Mouse (Mus musculus): ENCODE measurements around the gene Lsm11. TPM values are rescaled to one million over a fixed set of nuclear protein-coding genes. Genes with fewer than 3 reads are reported as not detected.
A peak's percentile ranks its signal among the peaks of the same experiment; 100 is the strongest.

Lsm11 gene
- polyA plus RNA-seq, 1 experiment from 2014 or later, result 26.3 TPM

DNA sequence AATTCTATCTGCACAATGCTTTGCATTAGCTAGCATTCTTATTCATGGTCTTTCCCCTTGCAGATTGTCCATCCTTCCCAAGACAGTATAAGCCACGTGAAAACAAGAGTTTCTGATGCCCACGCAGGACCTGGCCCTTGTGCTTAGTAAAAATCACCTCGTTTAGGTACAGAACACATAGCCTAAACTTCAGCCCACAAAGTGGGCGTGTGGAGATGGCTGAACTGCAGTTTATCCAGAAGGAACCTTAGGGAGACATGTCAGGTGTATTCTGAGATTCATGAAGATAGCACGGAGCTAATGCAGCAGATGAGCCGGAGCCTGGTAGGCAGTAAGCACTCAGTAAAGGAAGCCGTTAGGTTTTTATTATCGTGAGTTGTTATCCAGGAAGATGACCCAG is 23.7 kb downstream of the Lsm11 start:
- peak; percentile 4; the same call in 1 of the 2 replicates for ATAC-seq
- WGBS, result 36% methylated on average over 8 of the region's 8 CpGs
- H3K4me1 ChIP-seq (ENCODE audit: control insufficient read depth, insufficient read depth, low read length), result peaks cover 10% of the 10 kb centered on the region
- H3K27me3 ChIP-seq (ENCODE audit: control insufficient read depth, insufficient read depth, low read depth, low read length), result no peaks in the 10 kb centered on the region
- no peak overlapping the region for H3K4me3 ChIP-seq (ENCODE audit: low read depth, low read length)
- H3K9ac ChIP-seq (ENCODE audit: low read depth, low read length), result peak overlapping the region; percentile 59; the same call in 1 of the 2 replicates
- H3K27ac ChIP-seq (ENCODE audit: low read length), result peak overlapping the region; percentile 55
- H3K4me2 ChIP-seq (ENCODE audit: low read length), result peak overlapping the region; percentile 47
- H3K9me3 ChIP-seq (replicated peaks; ENCODE audit: control insufficient read depth, low read length, poor library complexity, severe bottlenecking), result no peaks in the 10 kb centered on the region
- no peaks in the 10 kb centered on the region for H3K36me3 ChIP-seq (ENCODE audit: control insufficient read depth, insufficient read depth, low read length)

DNA sequence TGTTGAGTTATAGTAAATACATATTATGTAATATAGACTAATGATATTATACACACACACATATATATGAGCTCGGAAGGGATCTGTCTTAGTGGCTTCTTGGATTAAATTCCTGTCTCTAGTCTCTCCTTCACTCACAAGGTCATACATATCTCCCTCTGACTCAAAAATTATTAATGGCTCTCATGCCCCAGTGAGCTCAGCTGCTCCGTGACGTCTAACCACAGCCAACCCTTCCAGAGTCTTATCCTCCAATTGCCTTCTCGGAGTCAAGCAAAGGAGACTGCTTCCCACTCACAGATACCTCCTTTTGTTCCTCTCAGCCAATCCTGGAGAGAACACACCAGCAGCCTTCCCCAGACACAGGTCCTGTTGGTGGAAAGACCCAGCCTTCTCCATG is 25.9 kb downstream of the Lsm11 start:
- peaks cover 10% of the 10 kb centered on the region for H3K4me1 ChIP-seq (ENCODE audit: control insufficient read depth, insufficient read depth, low read length)
- no peak overlapping the region for H3K27ac ChIP-seq (ENCODE audit: low read length)
- H3K4me3 ChIP-seq (ENCODE audit: low read depth, low read length), result no peak overlapping the region
- ATAC-seq, result no peak
- no peaks in the 10 kb centered on the region for H3K27me3 ChIP-seq (ENCODE audit: control insufficient read depth, insufficient read depth, low read depth, low read length)
- no peaks in the 10 kb centered on the region for H3K36me3 ChIP-seq (ENCODE audit: control insufficient read depth, insufficient read depth, low read length)
- no peak overlapping the region for H3K4me2 ChIP-seq (ENCODE audit: low read length)
- H3K9ac ChIP-seq (ENCODE audit: low read depth, low read length), result no peak overlapping the region
- 67% methylated on average over 4 of the region's 4 CpGs for WGBS
- no peaks in the 10 kb centered on the region for H3K9me3 ChIP-seq (replicated peaks; ENCODE audit: control insufficient read depth, low read length, poor library complexity, severe bottlenecking)

DNA sequence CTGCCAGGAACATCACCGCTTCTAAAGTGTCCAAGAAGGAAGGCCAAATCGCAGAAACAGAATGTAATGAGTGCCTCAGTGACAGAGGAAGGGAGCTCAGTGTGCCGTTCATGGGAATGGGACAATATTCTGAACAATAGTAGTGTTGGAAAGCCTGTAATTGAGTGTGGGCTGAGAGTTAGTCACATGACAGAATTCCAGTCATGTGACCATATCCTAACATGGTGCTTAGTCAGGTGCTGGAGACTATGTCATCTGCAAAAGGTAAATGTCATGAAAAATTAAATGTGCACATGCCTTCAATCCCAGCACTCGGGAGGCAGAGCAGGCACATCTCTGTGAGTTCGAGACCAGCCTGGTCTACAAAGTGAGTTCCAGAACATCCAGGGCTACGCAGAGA is 26.7 kb downstream of the Lsm11 start:
- WGBS, result 95% methylated on average over 6 of the region's 6 CpGs
- no peaks in the 10 kb centered on the region for H3K27me3 ChIP-seq (ENCODE audit: control insufficient read depth, insufficient read depth, low read depth, low read length)
- H3K9me3 ChIP-seq (replicated peaks; ENCODE audit: control insufficient read depth, low read length, poor library complexity, severe bottlenecking), result no peaks in the 10 kb centered on the region
- no peak for ATAC-seq
- no peaks in the 10 kb centered on the region for H3K36me3 ChIP-seq (ENCODE audit: control insufficient read depth, insufficient read depth, low read length)
- no peak overlapping the region for H3K27ac ChIP-seq (ENCODE audit: low read length)
- H3K4me2 ChIP-seq (ENCODE audit: low read length), result no peak overlapping the region
- no peak overlapping the region for H3K9ac ChIP-seq (ENCODE audit: low read depth, low read length)
- peaks cover 10% of the 10 kb centered on the region for H3K4me1 ChIP-seq (ENCODE audit: control insufficient read depth, insufficient read depth, low read length)
- no peak overlapping the region for H3K4me3 ChIP-seq (ENCODE audit: low read depth, low read length)

DNA sequence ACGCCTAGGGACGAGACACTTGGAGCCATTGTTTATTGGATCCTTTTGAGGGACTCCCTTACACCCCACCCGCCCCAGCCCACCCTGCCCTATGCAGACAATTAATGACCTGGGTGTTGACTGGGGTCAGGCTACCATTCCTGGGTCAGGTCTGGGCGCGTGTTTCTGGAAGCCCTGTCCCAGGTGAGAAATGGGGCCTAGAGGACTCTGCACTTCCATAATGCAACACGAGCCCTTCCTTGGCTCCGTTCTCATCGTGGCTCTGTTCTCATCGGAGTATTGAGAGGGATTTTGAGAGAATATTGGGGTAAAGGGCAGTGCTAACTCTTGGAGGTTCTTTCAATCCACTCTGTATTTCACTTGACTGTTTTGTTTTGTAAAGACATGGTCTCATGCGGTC is 28.5 kb downstream of the Lsm11 start:
- Histone ChIP-seq H3K9me3 (replicated peaks; ENCODE audit: control insufficient read depth, low read length, poor library complexity, severe bottlenecking) (no peaks in the 10 kb centered on the region), H3K27ac (ENCODE audit: low read length) (no peak overlapping the region), H3K9ac (ENCODE audit: low read depth, low read length) (no peak overlapping the region), H3K4me3 (ENCODE audit: low read depth, low read length) (no peak overlapping the region), H3K4me2 (ENCODE audit: low read length) (no peak overlapping the region), H3K36me3 (ENCODE audit: control insufficient read depth, insufficient read depth, low read length) (peaks cover 2% of the 10 kb centered on the region; the same call in 1 of the 2 replicates), H3K27me3 (ENCODE audit: control insufficient read depth, insufficient read depth, low read depth, low read length) (no peaks in the 10 kb centered on the region), H3K4me1 (ENCODE audit: control insufficient read depth, insufficient read depth, low read length) (peaks cover 3% of the 10 kb centered on the region; the same call in 1 of the 2 replicates)
- WGBS, result 93% methylated on average over 10 of the region's 10 CpGs
- ATAC-seq, result no peak

DNA sequence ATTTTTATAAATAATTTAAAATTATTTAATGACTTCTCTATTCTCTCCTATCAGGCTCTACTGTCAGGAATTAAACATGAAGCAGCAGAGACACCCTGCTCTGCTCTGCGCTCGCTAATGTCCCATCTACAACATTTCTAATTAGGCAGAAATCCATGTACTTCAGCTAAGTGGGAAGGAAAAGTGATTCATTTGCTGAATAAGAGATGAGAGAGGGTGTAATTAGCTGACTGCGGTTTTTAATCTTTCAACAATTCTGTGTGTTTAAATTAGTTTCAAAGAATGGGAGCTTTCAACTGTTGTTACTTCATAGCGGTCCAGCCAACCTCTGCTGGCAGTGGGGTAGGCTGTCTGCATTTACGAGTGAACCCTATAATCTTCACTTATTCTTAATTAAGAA is 34.0 kb downstream of the Lsm11 start:
- Histone ChIP-seq H3K27ac (ENCODE audit: low read length) (no peak overlapping the region), H3K27me3 (ENCODE audit: control insufficient read depth, insufficient read depth, low read depth, low read length) (no peaks in the 10 kb centered on the region), H3K9ac (ENCODE audit: low read depth, low read length) (no peak overlapping the region), H3K36me3 (ENCODE audit: control insufficient read depth, insufficient read depth, low read length) (peaks cover 21% of the 10 kb centered on the region), H3K4me2 (ENCODE audit: low read length) (no peak overlapping the region), H3K4me1 (ENCODE audit: control insufficient read depth, insufficient read depth, low read length) (no peaks in the 10 kb centered on the region), H3K9me3 (replicated peaks; ENCODE audit: control insufficient read depth, low read length, poor library complexity, severe bottlenecking) (no peaks in the 10 kb centered on the region), H3K4me3 (ENCODE audit: low read depth, low read length) (no peak overlapping the region)
- ATAC-seq, result no peak
- WGBS, result 75% methylated on average over 5 of the region's 5 CpGs

DNA sequence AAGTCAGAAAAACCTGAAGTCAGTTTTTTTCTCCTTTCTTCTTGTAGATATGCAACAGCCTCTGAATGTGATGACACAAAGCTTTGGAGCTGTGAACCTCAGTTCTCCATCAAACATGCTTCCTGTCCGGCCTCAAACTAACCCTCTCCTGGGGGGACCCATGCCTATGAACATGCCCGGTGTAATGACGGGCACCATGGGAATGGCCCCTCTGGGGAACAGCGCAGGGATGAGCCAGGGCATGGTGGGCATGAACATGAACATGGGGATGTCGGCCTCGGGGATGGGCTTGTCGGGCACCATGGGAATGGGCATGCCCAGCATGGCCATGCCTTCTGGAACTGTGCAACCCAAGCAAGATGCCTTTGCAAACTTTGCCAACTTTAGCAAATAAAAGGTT is 35.8 kb downstream of the Lsm11 start:
- Histone ChIP-seq H3K4me2 (ENCODE audit: low read length) (no peak overlapping the region), H3K9ac (ENCODE audit: low read depth, low read length) (no peak overlapping the region), H3K27me3 (ENCODE audit: control insufficient read depth, insufficient read depth, low read depth, low read length) (no peaks in the 10 kb centered on the region), H3K9me3 (replicated peaks; ENCODE audit: control insufficient read depth, low read length, poor library complexity, severe bottlenecking) (no peaks in the 10 kb centered on the region), H3K27ac (ENCODE audit: low read length) (no peak overlapping the region), H3K36me3 (ENCODE audit: control insufficient read depth, insufficient read depth, low read length) (peaks cover 23% of the 10 kb centered on the region), H3K4me1 (ENCODE audit: control insufficient read depth, insufficient read depth, low read length) (no peaks in the 10 kb centered on the region), H3K4me3 (ENCODE audit: low read depth, low read length) (no peak overlapping the region)
- 94% methylated on average over 7 of the region's 7 CpGs for WGBS
- ATAC-seq, result no peak

DNA sequence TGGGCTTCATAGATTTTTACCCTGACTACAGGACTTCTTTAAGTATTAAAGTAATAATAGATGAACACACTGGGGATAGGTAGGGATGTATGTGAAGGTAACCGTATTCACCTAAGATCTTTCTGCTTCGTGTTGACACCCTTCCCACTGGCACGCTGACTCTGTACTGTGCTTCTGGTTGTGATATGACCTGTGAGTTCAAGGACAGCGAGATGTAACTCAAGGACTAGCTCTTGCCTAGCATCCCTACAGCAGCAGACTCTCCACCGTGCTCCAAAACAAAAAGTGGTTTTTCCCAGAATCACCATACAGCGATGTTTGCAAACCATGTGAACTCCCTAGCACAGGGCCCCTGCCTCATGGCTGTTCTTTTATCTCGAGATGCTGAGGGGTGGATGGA is 36.7 kb downstream of the Lsm11 start:
- no peak for ATAC-seq
- H3K4me2 ChIP-seq (ENCODE audit: low read length), result no peak overlapping the region
- 95% methylated on average over 7 of the region's 7 CpGs for WGBS
- H3K4me1 ChIP-seq (ENCODE audit: control insufficient read depth, insufficient read depth, low read length), result no peaks in the 10 kb centered on the region
- H3K27me3 ChIP-seq (ENCODE audit: control insufficient read depth, insufficient read depth, low read depth, low read length), result no peaks in the 10 kb centered on the region
- no peaks in the 10 kb centered on the region for H3K9me3 ChIP-seq (replicated peaks; ENCODE audit: control insufficient read depth, low read length, poor library complexity, severe bottlenecking)
- H3K9ac ChIP-seq (ENCODE audit: low read depth, low read length), result no peak overlapping the region
- no peak overlapping the region for H3K27ac ChIP-seq (ENCODE audit: low read length)
- peaks cover 23% of the 10 kb centered on the region for H3K36me3 ChIP-seq (ENCODE audit: control insufficient read depth, insufficient read depth, low read length)
- no peak overlapping the region for H3K4me3 ChIP-seq (ENCODE audit: low read depth, low read length)

DNA sequence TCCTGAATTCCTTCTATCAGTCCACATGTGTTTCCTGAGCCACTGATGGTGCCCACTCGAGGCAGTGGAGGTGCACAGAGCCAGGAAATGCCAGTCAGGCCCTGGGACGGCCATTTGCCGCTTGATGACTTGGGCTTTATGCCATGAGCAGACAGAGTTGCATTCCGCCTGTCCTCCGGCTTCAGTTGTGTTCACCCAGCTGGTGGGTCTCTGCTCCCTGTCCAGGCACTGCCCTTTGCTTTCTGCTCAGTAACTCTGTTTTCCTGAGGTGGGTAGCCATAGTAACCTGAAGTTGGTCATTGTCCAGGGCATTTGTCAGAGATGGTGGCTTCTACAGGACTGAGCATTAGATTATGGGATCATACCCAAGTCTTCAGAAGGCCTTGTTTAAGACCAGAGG is 37.4 kb downstream of the Lsm11 start:
- H3K4me3 ChIP-seq (ENCODE audit: low read depth, low read length), result no peak overlapping the region
- H3K9ac ChIP-seq (ENCODE audit: low read depth, low read length), result no peak overlapping the region
- H3K27ac ChIP-seq (ENCODE audit: low read length), result no peak overlapping the region
- no peaks in the 10 kb centered on the region for H3K9me3 ChIP-seq (replicated peaks; ENCODE audit: control insufficient read depth, low read length, poor library complexity, severe bottlenecking)
- 92% methylated on average over 5 of the region's 5 CpGs for WGBS
- H3K27me3 ChIP-seq (ENCODE audit: control insufficient read depth, insufficient read depth, low read depth, low read length), result no peaks in the 10 kb centered on the region
- peaks cover 23% of the 10 kb centered on the region for H3K36me3 ChIP-seq (ENCODE audit: control insufficient read depth, insufficient read depth, low read length)
- H3K4me2 ChIP-seq (ENCODE audit: low read length), result no peak overlapping the region
- ATAC-seq, result no peak
- H3K4me1 ChIP-seq (ENCODE audit: control insufficient read depth, insufficient read depth, low read length), result no peaks in the 10 kb centered on the region

DNA sequence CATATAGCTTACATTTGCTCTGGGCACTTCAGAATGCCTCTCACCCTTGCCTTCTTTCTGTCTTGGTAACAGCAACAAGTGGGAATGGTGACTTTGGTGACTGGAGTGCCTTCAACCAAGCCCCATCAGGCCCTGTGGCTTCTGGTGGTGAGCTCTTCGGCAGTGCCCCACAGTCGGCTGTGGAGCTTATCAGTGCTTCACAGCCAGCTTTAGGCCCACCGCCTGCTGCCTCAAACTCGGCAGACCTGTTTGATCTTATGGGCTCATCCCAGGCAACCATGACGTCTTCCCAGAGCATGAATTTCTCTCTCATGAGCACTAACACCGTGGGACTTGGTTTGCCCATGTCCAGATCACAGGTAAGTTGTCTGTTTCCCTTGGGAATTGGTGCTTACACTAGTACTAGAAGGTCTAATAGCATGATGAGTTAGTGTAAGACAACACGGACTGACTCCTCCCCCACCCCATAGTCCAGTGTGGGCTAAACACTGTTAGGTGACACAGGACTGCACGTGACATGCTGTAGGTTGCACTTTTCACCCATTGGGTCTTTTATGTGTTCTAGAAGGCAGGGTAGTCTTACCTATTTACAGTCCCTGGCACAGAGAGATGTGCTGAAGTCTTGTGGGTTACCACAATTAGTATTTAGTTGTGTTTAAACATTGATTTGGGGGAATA is 38.5 kb downstream of the Lsm11 start:
- ATAC-seq, result no peak
- H3K4me1 ChIP-seq (ENCODE audit: control insufficient read depth, insufficient read depth, low read length), result no peaks in the 10 kb centered on the region
- H3K4me2 ChIP-seq (ENCODE audit: low read length), result no peak overlapping the region
- 88% methylated on average over 8 of the region's 8 CpGs for WGBS
- no peaks in the 10 kb centered on the region for H3K27me3 ChIP-seq (ENCODE audit: control insufficient read depth, insufficient read depth, low read depth, low read length)
- H3K9ac ChIP-seq (ENCODE audit: low read depth, low read length), result no peak overlapping the region
- H3K9me3 ChIP-seq (replicated peaks; ENCODE audit: control insufficient read depth, low read length, poor library complexity, severe bottlenecking), result no peaks in the 10 kb centered on the region
- H3K36me3 ChIP-seq (ENCODE audit: control insufficient read depth, insufficient read depth, low read length), result peaks cover 21% of the 10 kb centered on the region
- H3K4me3 ChIP-seq (ENCODE audit: low read depth, low read length), result no peak overlapping the region
- H3K27ac ChIP-seq (ENCODE audit: low read length), result no peak overlapping the region

Measured in midbrain, embryonic 16.5 days (tissue).